Mouse (Mus musculus): ENCODE results near the gene Slc17a2.
"Not testable (repeated sequence)": the region's sequence is repeated elsewhere in the genome, so short reads cannot be mapped to it uniquely, and the experiment has no call there.

The Slc17a2 gene

GRCm38 (mm10) chr13:23806422-23807052 is at the start of gene Slc17a2:
TSS of gene Slc17a2 (plus strand) at chr13:23806993.
- no peak for DNase-seq

DNA sequence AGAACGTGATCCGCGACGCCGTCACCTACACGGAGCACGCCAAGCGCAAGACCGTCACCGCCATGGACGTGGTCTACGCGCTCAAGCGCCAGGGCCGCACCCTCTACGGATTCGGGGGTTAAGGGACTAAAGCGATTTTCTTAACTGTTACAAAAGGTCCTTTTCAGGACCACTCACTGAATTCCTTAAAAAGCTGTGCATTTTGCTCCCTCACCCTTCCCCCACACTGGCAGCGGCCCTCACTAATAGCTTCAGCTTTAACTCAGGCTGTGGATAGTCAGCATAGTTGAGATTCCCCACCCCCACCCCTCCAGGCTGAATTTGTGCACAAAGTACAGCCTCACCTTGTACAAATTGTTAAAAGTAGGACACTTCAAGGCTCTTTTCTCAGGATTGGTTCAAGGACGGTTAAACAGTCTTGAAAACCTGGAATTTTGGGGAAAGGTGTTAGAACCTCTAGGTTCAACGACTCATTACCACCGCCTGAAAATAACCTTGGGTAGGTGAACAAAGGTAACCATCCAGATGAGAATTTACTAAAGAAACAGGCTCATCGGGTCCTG is 49.5 kb upstream of the Slc17a2 start:
- DNase-seq = no peak

GRCm38 (mm10) chr13:23757921-23758320 is 48.9 kb upstream of the Slc17a2 start:
- no peak for DNase-seq

DNA sequence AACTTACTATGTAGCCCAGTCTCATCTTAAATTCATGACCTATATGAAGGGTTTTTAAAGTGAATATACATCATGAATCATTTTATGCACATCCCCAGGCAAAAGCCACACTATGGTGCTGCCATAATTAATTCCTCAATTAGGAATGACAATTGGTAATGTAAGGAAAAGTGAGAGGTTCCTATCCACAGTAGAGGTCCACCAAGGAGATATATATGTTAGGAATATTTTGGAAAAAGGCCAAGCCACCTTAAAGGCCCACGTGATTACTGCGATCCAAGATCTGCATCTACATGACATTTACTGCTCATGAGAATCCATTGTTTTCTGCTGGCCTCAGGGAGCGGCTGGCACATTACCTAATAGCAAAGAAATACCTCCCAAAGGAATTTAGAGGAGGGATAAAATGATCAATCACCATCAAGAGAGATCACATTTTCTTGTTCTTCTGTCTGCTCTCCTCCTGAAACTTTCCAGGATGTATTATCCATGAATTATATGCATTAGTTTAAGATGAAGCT is 47.5 kb upstream of the Slc17a2 start:
- no peak for DNase-seq

GRCm38 (mm10) chr13:23759916-23760239 is 46.9 kb upstream of the Slc17a2 start:
- peak in 1 of 2 experiments; percentile 49 for DNase-seq

DNA sequence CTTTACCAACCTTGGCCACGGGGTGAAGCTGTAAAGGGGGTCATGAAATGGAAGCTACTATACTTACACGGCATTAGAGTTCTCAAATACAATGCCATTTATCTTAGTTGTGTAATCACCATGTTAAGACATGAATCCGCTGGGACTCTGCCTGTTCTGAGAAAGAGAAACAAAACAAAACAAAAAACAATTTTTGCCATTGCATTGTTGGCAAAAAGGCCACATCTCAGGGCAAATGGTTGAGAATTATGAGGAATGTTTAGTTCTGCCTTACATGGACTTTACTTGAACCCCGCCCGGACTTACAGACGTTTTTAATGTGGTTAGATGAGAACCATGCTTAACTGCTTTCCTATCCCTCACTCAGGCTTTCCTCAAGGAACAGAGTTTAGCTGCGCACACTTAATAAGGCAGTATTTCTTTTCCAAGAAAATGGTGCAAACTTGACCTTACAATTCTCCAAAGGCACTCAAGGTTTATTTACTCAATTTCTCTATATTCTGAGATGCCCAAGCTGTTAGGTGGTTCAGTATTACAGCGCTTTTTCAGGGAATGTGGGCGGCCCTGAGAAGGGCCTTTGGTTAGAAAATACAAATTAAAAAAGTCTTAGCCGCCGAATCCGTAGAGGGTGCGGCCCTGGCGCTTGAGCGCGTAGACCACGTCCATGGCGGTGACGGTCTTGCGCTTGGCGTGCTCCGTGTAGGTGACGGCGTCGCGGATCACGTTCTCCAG is 46.4 kb upstream of the Slc17a2 start:
- no peak for DNase-seq

- peak; percentile 94 to 98 for DNase-seq
Observed at GRCm38 (mm10) chr13:23760972-23761864, 45.6 kb upstream of the Slc17a2 start, which contains the start of gene Hist1h4a. TSS of gene Hist1h4a (minus strand) at chr13:23761230.

- DNase-seq = peak; percentile 34 to 65
Observed at GRCm38 (mm10) chr13:23761871-23762821, 44.6 kb upstream of the Slc17a2 start, which contains the start of gene Hist1h3a. TSS of gene Hist1h3a (minus strand) at chr13:23762386.

- DNase-seq = no peak
Observed at GRCm38 (mm10) chr13:23763242-23763585, 43.6 kb upstream of the Slc17a2 start.

GRCm38 (mm10) chr13:23763586-23764323 is 43.0 kb upstream of the Slc17a2 start, which contains the start of gene Hist1h1a:
TSS of gene Hist1h1a (plus strand) at chr13:23763666.
- peak; percentile 81 to 86 for DNase-seq

GRCm38 (mm10) chr13:23764324-23765171 is 42.2 kb upstream of the Slc17a2 start:
- DNase-seq = peak in 1 of 2 experiments; percentile 9

DNA sequence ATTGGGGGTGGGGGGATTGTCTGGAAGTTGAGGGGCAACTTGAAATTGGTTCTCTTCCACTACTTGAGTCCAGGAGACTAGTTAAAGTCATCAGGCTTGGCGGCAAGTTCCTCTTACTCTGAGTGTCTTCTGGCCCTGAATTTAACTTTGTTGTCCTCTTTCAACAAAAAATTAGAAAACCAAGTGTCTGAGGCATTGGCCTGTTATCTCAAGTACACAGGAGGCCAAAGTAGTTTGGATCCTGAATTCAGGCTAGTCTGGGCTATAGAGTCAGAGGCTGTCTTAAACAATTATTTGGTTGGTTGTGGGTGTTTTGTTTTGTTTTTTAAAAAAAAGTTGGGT is 41.6 kb upstream of the Slc17a2 start:
- DNase-seq = no peak

GRCm38 (mm10) chr13:23766772-23767171 is 40.0 kb upstream of the Slc17a2 start:
- no peak for DNase-seq

DNA sequence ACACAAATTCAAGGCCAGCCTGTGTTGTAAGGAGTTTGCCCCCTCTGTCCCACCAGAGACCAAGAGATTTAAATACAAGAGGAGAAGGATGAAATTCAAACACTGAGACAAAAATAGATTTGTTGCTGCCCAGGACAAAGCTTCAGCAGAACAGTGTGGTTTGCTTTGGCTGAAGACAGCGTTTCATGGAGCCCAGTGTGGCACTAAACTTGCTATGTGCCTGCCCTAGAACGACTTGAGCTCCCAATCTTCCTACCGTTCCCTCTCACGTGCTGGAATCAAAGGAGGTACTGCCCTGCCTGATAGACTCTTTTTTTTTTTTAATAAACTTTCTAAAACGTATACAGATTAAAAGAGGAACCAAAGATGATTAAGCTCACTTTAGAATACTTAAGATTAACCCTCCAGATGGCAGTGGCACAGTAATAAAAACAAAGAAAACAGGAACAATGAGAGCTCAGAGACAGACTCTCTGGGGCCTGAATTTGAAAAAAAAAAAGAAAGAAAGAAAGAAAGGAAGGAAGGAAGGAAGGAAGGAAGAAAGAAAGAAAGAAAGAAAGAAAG is 37.9 kb upstream of the Slc17a2 start:
- DNase-seq = no peak

- DNase-seq = not testable (repeated sequence)
Observed at GRCm38 (mm10) chr13:23769613-23770012, 37.2 kb upstream of the Slc17a2 start, which contains the start of gene Trim38. TSS of gene Trim38 (plus strand) at chr13:23769913.

- no peak for DNase-seq
Observed at GRCm38 (mm10) chr13:23772561-23773313, 34.1 kb upstream of the Slc17a2 start.

DNA sequence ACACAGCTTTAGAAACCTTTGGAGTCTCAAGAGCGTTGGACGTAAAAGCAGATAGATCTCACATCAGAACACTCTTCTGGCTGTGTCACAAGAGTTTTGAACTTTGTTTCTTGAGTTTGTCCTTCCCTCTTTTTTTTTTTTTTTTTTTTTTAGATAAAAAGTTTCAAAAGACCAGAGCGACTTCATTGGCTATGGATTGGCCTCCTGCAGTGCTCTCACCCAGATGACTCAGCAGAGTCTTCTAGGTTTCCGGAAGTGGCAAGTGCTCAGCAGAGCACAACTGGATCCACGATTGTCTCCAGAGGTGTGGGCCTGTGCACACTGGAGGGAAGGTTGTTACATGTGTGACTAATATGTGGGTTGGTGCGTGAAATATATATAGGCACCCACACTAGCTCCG is 28.5 kb upstream of the Slc17a2 start:
- no peak for DNase-seq

GRCm38 (mm10) chr13:23779025-23779424 is 27.8 kb upstream of the Slc17a2 start:
- DNase-seq = no peak

DNA sequence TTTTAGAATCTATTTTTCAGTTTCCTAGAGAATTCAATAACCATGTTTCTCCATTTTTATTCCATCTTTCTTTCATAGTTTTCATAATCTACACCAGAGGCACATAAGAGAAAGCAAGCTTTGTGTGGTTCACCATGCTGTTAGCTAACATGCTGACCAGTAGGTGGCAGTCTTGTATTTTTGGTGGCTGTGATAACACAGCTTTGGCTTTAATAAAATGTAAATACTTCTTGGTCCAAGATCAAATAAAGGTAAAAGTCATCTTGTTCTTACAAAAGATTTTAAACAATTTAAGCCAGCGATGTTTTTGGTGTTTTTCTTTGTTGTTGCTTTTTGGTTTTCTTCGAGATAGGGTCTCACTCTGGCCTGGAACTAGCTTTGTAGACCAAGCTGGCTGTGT is 14.3 kb upstream of the Slc17a2 start:
- DNase-seq = no peak
